Mouse (Mus musculus) erythroblast, adult 5-6 weeks (primary cell): ENCODE data around the gene Epm2aip1. TPM values are rescaled to one million over a fixed set of nuclear protein-coding genes. Genes with fewer than 3 reads are reported as not detected.

ENCODE experiments used
- ATAC-seq: replicated peaks from 2 replicates; pipeline ENCODE4 v1.8.0; 2016; ENCODE audit warnings: moderate number of reproducible peaks, mild to moderate bottlenecking, moderate TSS enrichment, inconsistent platforms; ENCODE audit not compliant: poor library complexity, low FRiP score, severe bottlenecking
- total RNA-seq, 2 experiments: library from RNA; stranded (forward) in 1 of 2; stranded (reverse) in 1 of 2; fragments of 150-400 nt in 1 of 2; fragments of 200-764, 138-1000 nt in 1 of 2; gene quantifications; 2 replicates each; pipeline versions ENCODE4 v1.2.3 to v1.2.4; 2015 to 2017; ENCODE audit warnings: low replicate concordance in 2 of 2

The Epm2aip1 gene
- total RNA-seq, 2 experiments from 2014 or later, result 12.3 to 15.4 TPM

GRCm38 (mm10) chr9:111285676-111286075 is 13.9 kb downstream of the Epm2aip1 start:
- no peak for ATAC-seq

GRCm38 (mm10) chr9:111286468-111286867 is 14.7 kb downstream of the Epm2aip1 start:
- ATAC-seq, result no peak

GRCm38 (mm10) chr9:111287956-111288355 is 16.2 kb downstream of the Epm2aip1 start:
- no peak for ATAC-seq

GRCm38 (mm10) chr9:111289294-111289831 is 17.6 kb downstream of the Epm2aip1 start:
- ATAC-seq, result no peak

GRCm38 (mm10) chr9:111289832-111290339 is 18.2 kb downstream of the Epm2aip1 start:
- ATAC-seq, result peak; percentile 98

- no peak for ATAC-seq
Measured at GRCm38 (mm10) chr9:111290539-111291100, 18.9 kb downstream of the Epm2aip1 start.

GRCm38 (mm10) chr9:111293234-111293633 is 21.5 kb downstream of the Epm2aip1 start:
- no peak for ATAC-seq

GRCm38 (mm10) chr9:111294911-111295310 is 23.2 kb downstream of the Epm2aip1 start:
- ATAC-seq, result no peak

- ATAC-seq, result no peak
Measured at GRCm38 (mm10) chr9:111295323-111295722, 23.6 kb downstream of the Epm2aip1 start.

- ATAC-seq, result no peak
Measured at GRCm38 (mm10) chr9:111296433-111296832, 24.7 kb downstream of the Epm2aip1 start.

GRCm38 (mm10) chr9:111298606-111299005 is 26.9 kb downstream of the Epm2aip1 start:
- ATAC-seq, result no peak

- ATAC-seq, result no peak
Measured at GRCm38 (mm10) chr9:111302196-111302831, 30.6 kb downstream of the Epm2aip1 start.

GRCm38 (mm10) chr9:111304036-111304435 is 32.3 kb downstream of the Epm2aip1 start:
- ATAC-seq, result no peak

GRCm38 (mm10) chr9:111306142-111306541 is 34.4 kb downstream of the Epm2aip1 start:
- no peak for ATAC-seq

- ATAC-seq, result no peak
Measured at GRCm38 (mm10) chr9:111311031-111311842, 39.5 kb downstream of the Epm2aip1 start, which contains the start of gene Trank1. Gene Trank1, plus strand, starts transcription at chr9:111311739.

GRCm38 (mm10) chr9:111311843-111312441 is 40.2 kb downstream of the Epm2aip1 start:
- no peak for ATAC-seq

- ATAC-seq, result no peak
Measured at GRCm38 (mm10) chr9:111312442-111313141, 40.9 kb downstream of the Epm2aip1 start.

GRCm38 (mm10) chr9:111313299-111313698 is 41.6 kb downstream of the Epm2aip1 start:
- no peak for ATAC-seq

GRCm38 (mm10) chr9:111313793-111314192 is 42.1 kb downstream of the Epm2aip1 start:
- no peak for ATAC-seq
